Mouse (Mus musculus) left cerebral cortex, postnatal 10 days (tissue): Measurements from ENCODE around the gene Tbc1d1. TPM values are rescaled to one million over a fixed set of nuclear protein-coding genes. Genes with fewer than 3 reads are reported as not detected.

Experiments
- DNase-seq, 2 experiments: peaks; one replicate each; pipeline ENCODE4 v3.0.0; 2021 to 2022; ENCODE audit warnings: low spot score in 2 of 2, mixed read lengths in 1 of 2; ENCODE audit errors: extremely low spot score in 1 of 2
- intact Hi-C: fragments of 180-260 bp; cut with DNase I; formaldehyde crosslinking; loops from one replicate; pipeline ENCODE4 v1.15.1; 2025
- total RNA-seq, 2 experiments: library from RNA; stranded (reverse); gene quantifications; 2 replicates each; pipeline ENCODE4 v1.2.3; 2021

The Tbc1d1 gene
- 10 to 100 TPM; 14.0 to 15.4 TPM for total RNA-seq

- intact Hi-C loops: no loop called here
- peak in 1 of 2 experiments; percentile 72 for DNase-seq
Observed at GRCm38 (mm10) chr5:64155861-64156550, at the start of gene Tbc1d1. Gene Tbc1d1, plus strand, starts transcription at chr5:64156305.

GRCm38 (mm10) chr5:64107596-64108289 is 48.4 kb upstream of the Tbc1d1 start:
- intact Hi-C loops: loop anchor here (10.0 kb wide), 1 partner anchor 167 kb away; no protein-coding TSS in a partner anchor
- DNase-seq: no peak

GRCm38 (mm10) chr5:64109217-64109616 is 46.9 kb upstream of the Tbc1d1 start:
- no peak for DNase-seq
- intact Hi-C loops: loop anchor here (10.0 kb wide), 1 partner anchor 166 kb away; no protein-coding TSS in a partner anchor

GRCm38 (mm10) chr5:64112360-64112759 is 43.7 kb upstream of the Tbc1d1 start:
- intact Hi-C loops: no loop called here
- no peak for DNase-seq

GRCm38 (mm10) chr5:64114210-64114609 is 41.9 kb upstream of the Tbc1d1 start:
- intact Hi-C loops: no loop called here
- no peak for DNase-seq

- intact Hi-C loops: no loop called here
- DNase-seq: no peak
Observed at GRCm38 (mm10) chr5:64117191-64117590, 38.9 kb upstream of the Tbc1d1 start.

- no peak for DNase-seq
- intact Hi-C loops: no loop called here
Observed at GRCm38 (mm10) chr5:64125783-64126182, 30.3 kb upstream of the Tbc1d1 start.

GRCm38 (mm10) chr5:64131550-64131949 is 24.6 kb upstream of the Tbc1d1 start:
- intact Hi-C loops: loop anchor here (10.0 kb wide), 1 partner anchor 143 kb away; no protein-coding TSS in a partner anchor
- no peak for DNase-seq

- intact Hi-C loops: loop anchor here (10.0 kb wide), 1 partner anchor 141 kb away; no protein-coding TSS in a partner anchor
- no peak for DNase-seq
Observed at GRCm38 (mm10) chr5:64133901-64134300, 22.2 kb upstream of the Tbc1d1 start.

GRCm38 (mm10) chr5:64136325-64136724 is 19.8 kb upstream of the Tbc1d1 start:
- no peak for DNase-seq
- intact Hi-C loops: loop anchor here (10.0 kb wide), 1 partner anchor 138 kb away; no protein-coding TSS in a partner anchor

GRCm38 (mm10) chr5:64140202-64140601 is 15.9 kb upstream of the Tbc1d1 start:
- intact Hi-C loops: no loop called here
- DNase-seq: no peak

- intact Hi-C loops: no loop called here
Observed at GRCm38 (mm10) chr5:64144315-64144714, 11.8 kb upstream of the Tbc1d1 start.

GRCm38 (mm10) chr5:64146384-64147005 is 9.6 kb upstream of the Tbc1d1 start:
- intact Hi-C loops: no loop called here
- no peak for DNase-seq

More at GRCm38 (mm10) chr5:64144315-64144714, 11.8 kb upstream of the Tbc1d1 start:
- DNase-seq: no peak

- intact Hi-C loops: no loop called here
Observed at GRCm38 (mm10) chr5:64149184-64150127, 6.6 kb upstream of the Tbc1d1 start.

GRCm38 (mm10) chr5:64153319-64153718 is 2.8 kb upstream of the Tbc1d1 start:
- no peak for DNase-seq

More at GRCm38 (mm10) chr5:64149184-64150127, 6.6 kb upstream of the Tbc1d1 start:
- DNase-seq: no peak

GRCm38 (mm10) chr5:64156579-64156978 is 474 bp downstream of the Tbc1d1 start:
- intact Hi-C loops: no loop called here
- no peak for DNase-seq

More at GRCm38 (mm10) chr5:64153319-64153718, 2.8 kb upstream of the Tbc1d1 start:
- intact Hi-C loops: no loop called here

GRCm38 (mm10) chr5:64157926-64158325 is 1.8 kb downstream of the Tbc1d1 start:
- DNase-seq: no peak
- intact Hi-C loops: no loop called here

- intact Hi-C loops: no loop called here
- no peak for DNase-seq
Observed at GRCm38 (mm10) chr5:64158501-64158900, 2.4 kb downstream of the Tbc1d1 start.
